Mouse (Mus musculus) liver, embryonic 14.5 days (tissue): ENCODE results near the gene 4931428F04Rik.

Experiments
- CTCF ChIP-seq: IDR thresholded peaks from 2 replicates; pipeline ENCODE4 v1.5.1; 2016; ENCODE audit warnings: antibody characterized with exemption, low read depth, control low read depth
- EP300 ChIP-seq: IDR thresholded peaks from 2 replicates; pipeline ENCODE4 v1.6.1; 2016; ENCODE audit warnings: antibody characterized with exemption, low read depth

GRCm38 (mm10) chr8:105281821-105282220, 7.8 kb downstream of the 4931428F04Rik start:
- TF ChIP-seq CTCF (no peak), EP300 (no peak)
